Mouse (Mus musculus): ENCODE measurements at regions not wholly inside any gene's neighbourhood (a gene's known extent, or its start where the extent isn't known, plus 50 kb on each side); places are given as distances from the start of the nearest gene placed in this dataset.
"Not testable (repeated sequence)": the region's sequence is repeated elsewhere in the genome, so short reads cannot be mapped to it uniquely, and the experiment has no call there.

- intact Hi-C loops (cut with DNase I): no loop called here
- DNase-seq: no peak
These were observed 192.7 kb downstream of the Unc5cl start for GRCm38 (mm10) chr17:48647431-48647830.

GRCm38 (mm10) chr17:48650556-48650955 lies 195.9 kb downstream of the Unc5cl start:
- intact Hi-C loops (cut with DNase I): no loop called here
- DNase-seq: no peak

DNA sequence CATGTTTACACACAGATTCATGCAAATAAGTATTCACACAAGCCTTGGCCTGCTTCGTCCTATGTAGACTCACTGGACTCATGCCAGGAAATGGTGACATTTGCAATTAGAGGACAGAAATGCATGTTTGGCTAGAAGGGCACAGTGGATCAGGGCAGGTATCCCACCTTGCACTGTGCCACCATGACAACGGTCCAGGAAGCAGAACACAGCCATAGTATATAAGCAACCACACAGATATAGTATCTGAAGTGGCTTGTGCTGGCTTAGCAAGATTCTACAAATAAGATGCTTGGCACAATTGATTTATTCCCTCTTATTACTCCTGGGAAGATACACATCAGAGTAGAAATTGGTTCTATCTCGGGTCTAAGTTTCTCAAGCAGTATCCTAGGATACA lies 218.0 kb downstream of the Unc5cl start:
- intact Hi-C loops (cut with DNase I): no loop called here
- no peak for DNase-seq

GRCm38 (mm10) chr17:48678216-48678832 lies 223.6 kb downstream of the Unc5cl start:
- DNase-seq: no peak
- intact Hi-C loops (cut with DNase I): no loop called here

GRCm38 (mm10) chr17:48680331-48680730 lies 225.6 kb downstream of the Unc5cl start:
- DNase-seq: no peak
- intact Hi-C loops (cut with DNase I): no loop called here

DNA sequence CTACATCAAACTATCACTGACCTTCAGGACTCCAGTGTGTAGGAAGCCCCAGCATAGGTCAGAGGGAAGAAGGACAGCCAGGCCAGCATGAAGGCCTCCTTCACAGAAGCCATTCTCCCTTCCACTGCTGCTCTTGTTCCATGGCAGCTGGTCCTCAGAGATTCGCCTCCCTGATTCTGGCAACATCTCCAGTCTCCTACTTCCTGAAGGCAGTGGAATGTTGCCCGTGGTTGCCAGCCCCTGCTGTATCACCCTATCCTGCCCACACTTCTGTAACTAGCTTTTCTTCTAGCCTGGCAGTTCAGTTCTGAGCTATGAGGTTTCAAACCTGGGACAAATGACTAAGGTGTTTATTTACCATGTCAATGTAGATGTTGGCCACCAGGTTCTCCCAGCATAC lies 234.2 kb downstream of the Unc5cl start:
- DNase-seq: no peak
- intact Hi-C loops (cut with DNase I): no loop called here

- DNase-seq: no peak
- intact Hi-C loops (cut with DNase I): no loop called here
These were observed 233.7 kb upstream of the Lrfn2 start for GRCm38 (mm10) chr17:48698456-48698855.

- DNase-seq: no peak
- intact Hi-C loops (cut with DNase I): no loop called here
These were observed 231.6 kb upstream of the Lrfn2 start for GRCm38 (mm10) chr17:48700591-48700990.

- DNase-seq: no peak
- intact Hi-C loops (cut with DNase I): no loop called here
These were observed 211.7 kb upstream of the Lrfn2 start for GRCm38 (mm10) chr17:48720506-48720905.

DNA sequence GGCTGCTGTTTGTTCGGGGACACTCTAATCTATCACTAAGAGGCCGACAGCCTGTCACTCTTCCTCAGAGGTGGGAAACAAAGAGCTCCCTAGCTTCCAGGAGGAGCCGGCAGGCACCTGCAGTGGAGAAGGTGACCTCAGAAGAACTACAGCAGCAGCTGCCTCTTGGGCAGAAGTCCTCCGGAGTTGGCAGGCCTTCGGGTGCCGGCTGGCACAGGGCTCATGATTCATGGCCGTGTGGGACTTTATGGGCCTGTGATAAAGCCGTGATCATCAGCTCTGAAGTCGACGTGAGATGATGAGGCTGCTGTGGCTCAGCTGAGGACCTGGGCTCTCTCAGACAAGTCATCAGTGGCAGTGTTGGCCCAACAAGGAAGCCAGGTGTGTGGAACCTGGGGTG lies 208.9 kb upstream of the Lrfn2 start:
- peak; percentile 10 to 21 for DNase-seq
- intact Hi-C loops (cut with DNase I): no loop called here

DNA sequence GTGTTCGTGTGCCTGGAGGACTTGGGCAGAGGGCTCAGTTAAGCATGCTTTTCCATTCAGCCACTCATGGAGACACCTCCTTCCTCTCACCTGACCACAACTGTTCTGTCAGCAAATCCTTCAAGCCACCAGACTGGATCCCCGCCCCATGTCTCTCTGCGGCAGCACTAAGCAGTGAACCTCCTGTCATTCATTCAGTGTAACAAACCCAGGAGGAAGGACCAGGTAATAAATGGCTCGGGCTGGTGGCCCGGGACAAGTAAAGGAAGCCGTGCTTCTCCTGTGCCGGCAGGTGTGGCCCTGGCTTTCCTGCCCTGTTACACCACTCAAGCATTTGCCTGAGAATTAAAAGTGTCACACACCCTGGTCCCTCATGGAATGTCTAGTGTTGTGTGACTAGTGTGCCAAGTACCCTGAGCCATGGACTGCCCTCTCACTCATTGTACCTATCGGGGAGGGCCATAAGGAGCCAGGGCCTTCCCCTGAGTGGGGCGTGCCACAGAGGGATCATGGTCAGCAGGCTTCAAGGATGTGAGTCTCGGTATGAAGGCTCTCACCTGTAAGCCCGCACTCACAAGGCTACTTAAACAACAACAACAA lies 207.6 kb upstream of the Lrfn2 start:
- intact Hi-C loops (cut with DNase I): no loop called here
- no peak for DNase-seq

- DNase-seq: no peak
- intact Hi-C loops (cut with DNase I): no loop called here
These were observed 205.7 kb upstream of the Lrfn2 start for GRCm38 (mm10) chr17:48726460-48726859.

DNA sequence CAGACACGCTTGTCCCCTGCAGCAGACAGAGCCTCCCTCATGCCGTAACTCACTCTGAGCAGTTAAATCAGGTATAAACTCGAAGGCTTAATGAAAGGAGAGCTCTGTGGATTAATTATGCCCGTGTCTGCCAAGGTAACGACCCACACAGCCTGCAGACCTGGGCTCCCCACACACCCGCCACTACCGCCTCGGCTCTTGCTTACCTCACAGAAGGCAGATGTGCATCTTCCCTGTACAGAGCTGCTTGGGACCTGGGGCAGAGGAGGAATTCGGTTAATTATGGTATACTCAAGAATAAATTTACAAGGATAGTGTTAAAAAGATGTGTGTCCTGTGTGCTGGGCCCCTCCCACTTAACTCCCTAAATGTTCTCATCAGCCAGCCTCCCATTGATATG lies 198.4 kb upstream of the Lrfn2 start:
- intact Hi-C loops (cut with DNase I): no loop called here
- no peak for DNase-seq

- DNase-seq; intact Hi-C loops (cut with DNase I): not testable (repeated sequence)
These were observed 195.0 kb upstream of the Lrfn2 start for GRCm38 (mm10) chr17:48737181-48737580.

DNA sequence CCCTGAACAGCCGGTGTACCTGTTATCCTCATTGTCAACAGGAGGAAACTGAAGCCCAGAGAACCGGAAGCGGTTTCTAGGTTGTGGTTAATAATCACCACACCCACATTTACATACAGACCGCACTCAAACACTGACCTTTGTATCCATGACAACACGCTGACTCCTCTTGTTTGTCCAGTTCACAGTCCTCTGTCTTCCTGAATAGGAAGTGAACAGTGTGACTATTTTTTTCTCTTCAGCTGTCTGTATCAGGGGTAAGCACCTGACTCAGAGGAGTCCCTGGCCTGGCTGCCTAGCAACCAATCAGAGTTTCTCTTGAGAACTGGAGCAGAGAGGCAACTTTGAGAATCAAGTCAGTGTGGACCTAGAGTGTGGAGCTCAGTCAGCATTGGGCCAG lies 193.5 kb upstream of the Lrfn2 start:
- intact Hi-C loops (cut with DNase I): no loop called here
- DNase-seq: no peak

DNA sequence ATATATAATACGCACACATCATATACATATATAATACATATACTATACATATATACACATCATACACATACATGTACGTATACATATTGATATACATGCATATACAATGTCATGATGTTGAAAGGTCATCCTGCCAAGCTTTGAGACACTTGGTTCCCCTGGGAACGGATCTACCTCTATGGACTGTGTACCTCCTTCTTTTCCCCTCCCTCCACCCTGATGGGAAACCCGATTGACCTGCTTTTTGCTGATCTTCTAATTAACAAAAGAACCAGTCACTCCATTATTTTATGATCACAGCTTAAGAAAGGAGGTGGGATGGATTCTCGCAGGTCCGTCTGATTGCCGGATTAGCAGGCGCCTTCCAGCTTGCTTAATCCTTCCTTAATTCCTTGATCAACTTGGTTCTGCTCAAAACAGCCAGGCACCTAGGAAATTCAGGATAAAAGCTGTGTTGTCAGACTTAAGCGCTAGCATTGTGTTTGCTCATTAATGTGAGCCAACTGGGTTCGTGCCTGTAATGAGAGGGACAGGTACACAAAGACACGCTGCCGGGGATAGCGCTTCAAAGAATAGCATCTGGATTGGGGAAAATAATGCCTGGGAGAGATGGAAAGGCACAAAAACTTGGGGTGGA lies 189.3 kb upstream of the Lrfn2 start:
- intact Hi-C loops (cut with DNase I): no loop called here
- DNase-seq: no peak

GRCm38 (mm10) chr17:48770099-48770498 lies 162.1 kb upstream of the Lrfn2 start:
- no peak for DNase-seq
- intact Hi-C loops (cut with DNase I): no loop called here

DNA sequence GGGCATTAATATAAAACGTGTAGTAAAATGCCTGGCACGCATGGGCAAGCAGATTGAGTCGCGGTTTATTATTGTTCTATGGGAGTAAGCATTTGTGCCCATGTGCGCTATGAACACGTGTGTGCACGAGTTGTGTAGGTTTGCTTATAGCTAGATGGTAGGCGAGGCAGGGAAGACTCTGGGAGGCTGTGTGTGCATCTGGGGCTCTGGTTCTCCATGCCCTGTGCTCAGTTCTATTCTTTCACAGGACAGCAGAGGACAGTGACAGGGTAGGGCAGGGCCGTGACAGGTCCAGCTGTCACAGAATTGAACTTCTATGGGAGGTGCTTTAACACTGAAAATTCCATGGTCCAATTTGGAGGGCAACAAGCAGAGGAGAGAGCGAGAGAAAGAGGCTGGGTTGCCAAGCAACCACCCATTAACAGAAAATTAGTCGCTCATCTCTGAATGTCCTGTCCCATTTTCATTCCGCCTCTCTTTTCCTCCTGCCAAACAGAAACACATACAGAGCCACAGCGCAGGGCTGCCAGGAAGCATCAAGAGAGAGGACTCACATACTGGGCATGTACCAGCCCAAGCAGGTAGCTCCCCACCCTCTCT lies 160.4 kb upstream of the Lrfn2 start:
- intact Hi-C loops (cut with DNase I): no loop called here
- no peak for DNase-seq

- intact Hi-C loops (cut with DNase I): no loop called here
These were observed 157.8 kb upstream of the Lrfn2 start for GRCm38 (mm10) chr17:48774172-48774890.

DNA sequence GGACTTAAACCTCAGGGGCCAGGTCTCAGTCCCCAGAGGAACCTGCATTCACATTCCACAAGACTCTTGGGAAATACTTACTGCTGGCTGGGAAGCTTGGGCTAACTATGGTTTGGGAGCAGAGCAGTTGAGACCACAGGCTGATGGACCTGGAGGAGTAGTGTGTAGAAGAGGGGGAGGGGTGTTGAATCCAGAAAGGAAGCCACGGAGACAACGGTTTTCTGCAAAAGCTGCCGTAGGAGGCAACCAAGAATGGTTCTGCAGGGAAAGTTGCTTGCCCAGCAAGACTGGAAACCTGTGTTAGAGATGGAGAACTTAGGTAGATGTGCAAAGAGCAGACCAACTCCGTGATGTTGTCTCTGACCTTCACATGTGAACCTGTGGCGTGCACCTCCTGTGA lies 156.7 kb upstream of the Lrfn2 start:
- intact Hi-C loops (cut with DNase I): no loop called here
- no peak for DNase-seq

More at GRCm38 (mm10) chr17:48774172-48774890, 157.8 kb upstream of the Lrfn2 start:
- DNase-seq: peak; percentile 54 to 73

- intact Hi-C loops (cut with DNase I): no loop called here
- no peak for DNase-seq
These were observed 155.7 kb upstream of the Lrfn2 start for GRCm38 (mm10) chr17:48776502-48776902.

Measured in heart, postnatal 10 days (tissue).